Mouse (Mus musculus): ENCODE results near the gene U2af2. TPM values are rescaled to one million over a fixed set of nuclear protein-coding genes. Genes with fewer than 3 reads are reported as not detected.

The U2af2 gene
- polyA plus RNA-seq, 1 experiment from 2014 or later, result 118 TPM

GRCm38 (mm10) chr7:5020685-5021084 lies 41.3 kb upstream of the U2af2 start:
- H3K36me3 ChIP-seq, result peaks cover 34% of the 10 kb centered on the region
- peaks cover 16% of the 10 kb centered on the region; the same call in 1 of the 2 replicates for H3K4me1 ChIP-seq
- H3K27me3 ChIP-seq (replicated peaks), result no peaks in the 10 kb centered on the region
- H3K9me3 ChIP-seq, result no peaks in the 10 kb centered on the region
- H3K4me3 ChIP-seq (replicated peaks), result peak overlapping the region; percentile 90
- peak overlapping the region; percentile 79 for H3K4me2 ChIP-seq
- peak overlapping the region; percentile 94 for H3K9ac ChIP-seq
- WGBS, result 0% methylated on average over 15 of the region's 15 CpGs
- peak; percentile 0 for ATAC-seq (ENCODE audit: insufficient read depth, low FRiP score, low read depth)
- peak overlapping the region; percentile 97 for H3K27ac ChIP-seq

- peak overlapping the region; percentile 94 for H3K9ac ChIP-seq
- H3K9me3 ChIP-seq, result no peaks in the 10 kb centered on the region
- 48% methylated on average over 5 of the region's 5 CpGs for WGBS
- H3K4me3 ChIP-seq (replicated peaks), result peak overlapping the region; percentile 90
- peaks cover 36% of the 10 kb centered on the region for H3K36me3 ChIP-seq
- peaks cover 13% of the 10 kb centered on the region; the same call in 1 of the 2 replicates for H3K4me1 ChIP-seq
- peak overlapping the region; percentile 79 for H3K4me2 ChIP-seq
- ATAC-seq (ENCODE audit: insufficient read depth, low FRiP score, low read depth), result no peak
- no peaks in the 10 kb centered on the region for H3K27me3 ChIP-seq (replicated peaks)
- H3K27ac ChIP-seq, result peak overlapping the region; percentile 97
These were observed 40.7 kb upstream of the U2af2 start for GRCm38 (mm10) chr7:5021197-5021596.

- 94% methylated on average over 22 of the region's 22 CpGs for WGBS
- H3K27me3 ChIP-seq (replicated peaks), result no peaks in the 10 kb centered on the region
- ATAC-seq (ENCODE audit: insufficient read depth, low FRiP score, low read depth), result no peak
- H3K4me3 ChIP-seq (replicated peaks), result no peak overlapping the region
- H3K9ac ChIP-seq, result no peak overlapping the region
- H3K9me3 ChIP-seq, result peaks cover 20% of the 10 kb centered on the region
- no peaks in the 10 kb centered on the region for H3K4me1 ChIP-seq
- H3K27ac ChIP-seq, result no peak overlapping the region
- H3K4me2 ChIP-seq, result no peak overlapping the region
- peaks cover 79% of the 10 kb centered on the region for H3K36me3 ChIP-seq
These were observed 32.4 kb upstream of the U2af2 start for GRCm38 (mm10) chr7:5029543-5029942.

- H3K4me2 ChIP-seq, result no peak overlapping the region
- no peak overlapping the region for H3K4me3 ChIP-seq (replicated peaks)
- peaks cover 20% of the 10 kb centered on the region for H3K9me3 ChIP-seq
- H3K9ac ChIP-seq, result no peak overlapping the region
- no peaks in the 10 kb centered on the region for H3K27me3 ChIP-seq (replicated peaks)
- 92% methylated on average over 21 of the region's 21 CpGs for WGBS
- H3K36me3 ChIP-seq, result peaks cover 79% of the 10 kb centered on the region
- H3K27ac ChIP-seq, result no peak overlapping the region
- ATAC-seq (ENCODE audit: insufficient read depth, low FRiP score, low read depth), result no peak
- H3K4me1 ChIP-seq, result no peaks in the 10 kb centered on the region
These were observed 32.0 kb upstream of the U2af2 start for GRCm38 (mm10) chr7:5029946-5030345.

- WGBS, result 85% methylated on average over 63 of the region's 63 CpGs
- no peak for ATAC-seq (ENCODE audit: insufficient read depth, low FRiP score, low read depth)
- Histone ChIP-seq H3K36me3 (peaks cover 86% of the 10 kb centered on the region), H3K27me3 (replicated peaks) (no peaks in the 10 kb centered on the region), H3K4me2 (no peak overlapping the region), H3K9me3 (peaks cover 20% of the 10 kb centered on the region), H3K27ac (no peak overlapping the region), H3K9ac (no peak overlapping the region), H3K4me3 (replicated peaks) (no peak overlapping the region), H3K4me1 (no peaks in the 10 kb centered on the region)
These were observed 31.2 kb upstream of the U2af2 start for GRCm38 (mm10) chr7:5030554-5031275.

- Histone ChIP-seq H3K27me3 (replicated peaks) (no peaks in the 10 kb centered on the region), H3K27ac (no peak overlapping the region), H3K9me3 (peaks cover 20% of the 10 kb centered on the region), H3K4me2 (no peak overlapping the region), H3K4me3 (replicated peaks) (no peak overlapping the region), H3K4me1 (no peaks in the 10 kb centered on the region), H3K36me3 (peaks cover 86% of the 10 kb centered on the region), H3K9ac (no peak overlapping the region)
- WGBS, result 81% methylated on average over 46 of the region's 46 CpGs
- no peak for ATAC-seq (ENCODE audit: insufficient read depth, low FRiP score, low read depth)
These were observed 30.4 kb upstream of the U2af2 start for GRCm38 (mm10) chr7:5031496-5031895.

- Histone ChIP-seq H3K9me3 (peaks cover 20% of the 10 kb centered on the region), H3K4me2 (no peak within 1 kb of the TSS), H3K9ac (no peak within 1 kb of the TSS), H3K27ac (no peak within 1 kb of the TSS), H3K4me1 (no peaks in the 10 kb centered on the region), H3K27me3 (replicated peaks) (no peaks in the 10 kb centered on the region), H3K4me3 (replicated peaks) (no peak within 1 kb of the TSS), H3K36me3 (peaks cover 74% of the 10 kb centered on the region)
- no peak for ATAC-seq (ENCODE audit: insufficient read depth, low FRiP score, low read depth)
- WGBS, result 90% methylated on average over 3 of the region's 3 CpGs
These were observed 28.1 kb upstream of the U2af2 start, which contains the start of gene 4632433K11Rik for GRCm38 (mm10) chr7:5033818-5034217. Gene 4632433K11Rik, plus strand, starts transcription at chr7:5034118.

- no peaks in the 10 kb centered on the region for H3K4me1 ChIP-seq
- 96% methylated on average over 17 of the region's 17 CpGs for WGBS
- peaks cover 7% of the 10 kb centered on the region for H3K9me3 ChIP-seq
- no peak overlapping the region for H3K9ac ChIP-seq
- peaks cover 56% of the 10 kb centered on the region for H3K36me3 ChIP-seq
- no peaks in the 10 kb centered on the region for H3K27me3 ChIP-seq (replicated peaks)
- H3K4me2 ChIP-seq, result no peak overlapping the region
- H3K4me3 ChIP-seq (replicated peaks), result no peak overlapping the region
- H3K27ac ChIP-seq, result no peak overlapping the region
- ATAC-seq (ENCODE audit: insufficient read depth, low FRiP score, low read depth), result no peak
These were observed 26.3 kb upstream of the U2af2 start for GRCm38 (mm10) chr7:5035628-5036027.

- peaks cover 51% of the 10 kb centered on the region for H3K36me3 ChIP-seq
- H3K9me3 ChIP-seq, result peaks cover 5% of the 10 kb centered on the region; the same call in 1 of the 2 replicates
- no peak overlapping the region for H3K4me2 ChIP-seq
- WGBS, result 93% methylated on average over 9 of the region's 9 CpGs
- H3K9ac ChIP-seq, result no peak overlapping the region
- no peaks in the 10 kb centered on the region for H3K27me3 ChIP-seq (replicated peaks)
- no peak overlapping the region for H3K27ac ChIP-seq
- no peaks in the 10 kb centered on the region for H3K4me1 ChIP-seq
- ATAC-seq (ENCODE audit: insufficient read depth, low FRiP score, low read depth), result no peak
- H3K4me3 ChIP-seq (replicated peaks), result no peak overlapping the region
These were observed 25.8 kb upstream of the U2af2 start for GRCm38 (mm10) chr7:5036136-5036535.

GRCm38 (mm10) chr7:5037026-5037425 lies 24.9 kb upstream of the U2af2 start:
- Histone ChIP-seq H3K4me3 (replicated peaks) (no peak overlapping the region), H3K4me2 (no peak overlapping the region), H3K36me3 (peaks cover 42% of the 10 kb centered on the region), H3K9ac (no peak overlapping the region), H3K4me1 (no peaks in the 10 kb centered on the region), H3K27ac (no peak overlapping the region), H3K27me3 (replicated peaks) (no peaks in the 10 kb centered on the region), H3K9me3 (peaks cover 2% of the 10 kb centered on the region; the same call in 1 of the 2 replicates)
- no peak for ATAC-seq (ENCODE audit: insufficient read depth, low FRiP score, low read depth)
- 91% methylated on average over 7 of the region's 7 CpGs for WGBS

- Histone ChIP-seq H3K4me2 (peak overlapping the region; percentile 54), H3K27me3 (replicated peaks) (no peaks in the 10 kb centered on the region), H3K27ac (peak overlapping the region; percentile 96), H3K9me3 (no peaks in the 10 kb centered on the region), H3K4me3 (replicated peaks) (peak overlapping the region; percentile 65), H3K9ac (no peak overlapping the region), H3K36me3 (peaks cover 38% of the 10 kb centered on the region), H3K4me1 (no peaks in the 10 kb centered on the region)
- WGBS, result 88% methylated on average over 8 of the region's 8 CpGs
- no peak for ATAC-seq (ENCODE audit: insufficient read depth, low FRiP score, low read depth)
These were observed 24.5 kb upstream of the U2af2 start for GRCm38 (mm10) chr7:5037467-5037866.

- H3K9me3 ChIP-seq, result no peaks in the 10 kb centered on the region
- peaks cover 30% of the 10 kb centered on the region for H3K36me3 ChIP-seq
- peak within 1 kb of the TSS; percentile 65 for H3K4me3 ChIP-seq (replicated peaks)
- WGBS, result under 1% methylated on average over 48 of the region's 48 CpGs
- H3K4me1 ChIP-seq, result no peaks in the 10 kb centered on the region
- no peaks in the 10 kb centered on the region for H3K27me3 ChIP-seq (replicated peaks)
- peak within 1 kb of the TSS; percentile 96 for H3K27ac ChIP-seq
- ATAC-seq (ENCODE audit: insufficient read depth, low FRiP score, low read depth), result peak; percentile 98
- peak within 1 kb of the TSS; percentile 54 for H3K4me2 ChIP-seq
- H3K9ac ChIP-seq, result peak within 1 kb of the TSS; percentile 58
These were observed 23.7 kb upstream of the U2af2 start, which contains the start of gene Zfp784 for GRCm38 (mm10) chr7:5038109-5038732. Gene Zfp784, minus strand, starts transcription at chr7:5038446.

Measured in stomach, embryonic 15.5 days (tissue).